Mouse (Mus musculus): ENCODE data around the gene Zfp644.

DNA sequence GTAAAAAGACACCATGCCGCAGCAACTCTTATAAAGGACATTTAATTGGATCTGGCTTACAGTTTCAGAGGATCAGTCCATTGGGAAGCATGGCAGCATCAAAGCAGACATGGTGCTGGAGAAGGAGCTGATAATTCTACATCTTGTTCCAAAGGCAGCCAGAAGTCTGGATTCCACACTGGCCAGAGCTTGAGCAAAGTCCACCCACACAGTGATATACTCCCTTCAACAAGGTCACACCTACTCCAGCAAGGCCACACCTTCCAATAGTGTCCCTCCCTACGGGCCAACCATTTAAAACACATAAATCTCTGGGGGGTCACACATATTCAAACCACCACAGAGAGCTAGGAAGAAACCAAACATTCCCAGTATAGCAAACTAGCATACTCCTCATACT lies 84.9 kb downstream of the Zfp644 start:
- no peak for TF ChIP-seq POLR2A (IDR thresholded peaks at IDR 0.05; ENCODE audit: low read depth, low read length)
- no peak for TF ChIP-seq CTCF (conservative IDR thresholded peaks at IDR 0.05; ENCODE audit: insufficient read depth, insufficient read length, low read depth, low read length)

All from kidney, adult 2 months (tissue).